Mouse (Mus musculus) forebrain, postnatal 0 days (tissue): Measurements from ENCODE around the gene Plg. TPM values are rescaled to one million over a fixed set of nuclear protein-coding genes. Genes with fewer than 3 reads are reported as not detected.

Experiments
- ATAC-seq: fragments of 200-750 bp; cut with Nextera tagmentation; 2 replicates; pipeline ENCODE4 v1.8.0; 2017; ENCODE audit warnings: mild to moderate bottlenecking, moderate library complexity
- DNase-seq: peaks from one replicate; pipeline ENCODE4 v3.0.0-alpha.2; 2015
- H3K27ac ChIP-seq: fragments of 300-500 bp; sonication (generic); 2 replicates; pipeline ENCODE4 v1.5.1; 2014; ENCODE audit warnings: low read depth, mild to moderate bottlenecking, antibody characterized with exemption, low read length, moderate library complexity, mixed read lengths
- H3K27me3 ChIP-seq: fragments of 300-500 bp; sonication (generic); 2 replicates; pipeline ENCODE4 v1.6.1; 2014; ENCODE audit warnings: mild to moderate bottlenecking, low read length, mixed read lengths; ENCODE audit not compliant: insufficient read depth
- H3K36me3 ChIP-seq: fragments of 300-500 bp; sonication (generic); 2 replicates; pipeline ENCODE4 v1.6.1; 2014; ENCODE audit warnings: mild to moderate bottlenecking, moderate library complexity; ENCODE audit not compliant: insufficient read depth
- H3K4me1 ChIP-seq: fragments of 300-500 bp; sonication (generic); 2 replicates; pipeline ENCODE4 v1.6.1; 2014; ENCODE audit warnings: antibody characterized with exemption; ENCODE audit not compliant: insufficient read depth
- H3K4me2 ChIP-seq: fragments of 300-500 bp; sonication (generic); 2 replicates; pipeline ENCODE4 v1.6.1; 2014; ENCODE audit warnings: low read depth, mild to moderate bottlenecking, moderate library complexity
- H3K4me3 ChIP-seq: fragments of 300-500 bp; sonication (generic); 2 replicates; pipeline ENCODE4 v1.5.1; 2014; ENCODE audit warnings: low read depth, low read length, mixed read lengths
- H3K9ac ChIP-seq: fragments of 300-500 bp; sonication (generic); 2 replicates; pipeline ENCODE4 v1.6.1; 2014; ENCODE audit warnings: mild to moderate bottlenecking
- H3K9me3 ChIP-seq: fragments of 300-500 bp; sonication (generic); 2 replicates; pipeline ENCODE4 v1.6.1; 2016; ENCODE audit warnings: low read length
- CTCF ChIP-seq: sonication (generic); IDR thresholded peaks from 2 replicates; pipeline ENCODE4 v1.5.1; 2016; ENCODE audit warnings: antibody characterized with exemption, control low read depth, low read depth
- WGBS: fragments of 180-500 bp; shearing (Covaris S2); extraction: QIAGEN DNeasy Blood & Tissue Kit; methylation state at CpG from one replicate; pipeline ENCODE4 v1.1.7; 2014; 5-methylcytosine and 5-hydroxymethylcytosine counted together
- polyA plus RNA-seq: library from polyadenylated mRNA; unstranded; fragments of >200 nt; fragmentation: Nextera tagmentation; extraction: Ambion mirVana; gene quantifications from 2 replicates; pipeline ENCODE4 v1.2.1, GENCODE M21; 2015
- total RNA-seq: library from RNA; depleted of rRNA; stranded (reverse); fragments of >200 nt; gene quantifications from 2 replicates; pipeline ENCODE4 v1.2.3, GENCODE M21; 2014

The Plg gene
- total and polyA plus RNA-seq, 2 experiments from 2014 or later, result 0.19 TPM; not detected in 1

DNA sequence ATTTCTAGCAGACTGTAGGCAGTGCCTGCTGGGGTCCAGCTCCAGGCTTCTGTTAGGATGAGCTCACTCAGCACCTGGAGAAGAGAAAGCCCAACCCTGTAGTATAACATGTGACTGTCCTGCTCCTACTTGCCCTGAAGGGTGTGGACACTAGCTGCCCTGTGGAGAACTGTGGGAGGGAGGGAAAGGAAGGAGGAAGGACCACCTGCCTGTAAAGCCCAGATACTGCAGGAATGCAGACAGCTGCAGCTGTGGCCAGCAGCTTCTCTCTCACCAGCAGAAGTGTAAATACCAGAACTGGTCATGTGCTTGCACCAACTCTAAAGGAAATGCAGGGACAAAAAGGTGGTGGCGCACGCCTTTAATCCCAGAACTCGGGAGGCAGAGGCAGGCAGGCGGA, 8.1 kb upstream of the Plg start:
- Histone ChIP-seq H3K9me3 (no peaks in the 10 kb centered on the region), H3K36me3 (no peaks in the 10 kb centered on the region), H3K4me2 (no peak overlapping the region), H3K27me3 (no peaks in the 10 kb centered on the region), H3K27ac (no peak overlapping the region), H3K4me3 (no peak overlapping the region), H3K4me1 (no peaks in the 10 kb centered on the region), H3K9ac (no peak overlapping the region)
- no peak for TF ChIP-seq CTCF
- ATAC-seq (no peak), DNase-seq (no peak)
- 84% methylated on average over 4 of the region's 4 CpGs for WGBS

DNA sequence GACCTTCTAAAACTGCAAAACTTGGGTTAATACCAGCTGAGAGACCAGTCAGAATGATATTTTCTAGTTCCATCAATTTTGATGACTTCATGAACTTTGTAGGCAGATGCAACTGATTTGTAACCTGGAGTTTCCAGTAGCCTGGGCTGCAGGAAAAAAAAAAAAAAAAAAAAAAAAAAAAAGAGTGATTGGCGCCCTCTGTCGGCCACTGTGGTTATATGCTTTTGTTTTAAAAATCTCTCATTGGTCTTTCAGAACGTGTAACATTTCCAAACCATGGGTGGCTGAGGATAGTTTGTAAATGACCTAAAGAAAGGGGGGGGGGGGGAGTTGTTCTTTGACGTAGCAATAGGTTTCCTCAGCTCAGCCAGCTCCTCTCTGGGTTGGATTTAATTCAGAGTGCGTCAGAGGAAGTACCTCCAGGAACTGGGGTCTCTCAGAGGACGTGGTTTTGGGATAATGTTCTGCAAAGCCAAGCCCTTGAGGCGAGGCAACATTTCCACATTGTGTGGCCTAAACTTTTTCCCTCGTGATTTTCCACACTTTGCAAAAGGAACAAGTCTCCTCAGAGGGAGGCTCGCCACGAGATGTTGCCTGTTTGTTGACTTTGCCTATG, 7.0 kb upstream of the Plg start:
- H3K27ac ChIP-seq, result no peak overlapping the region
- no peaks in the 10 kb centered on the region for H3K9me3 ChIP-seq
- no peak overlapping the region for H3K4me3 ChIP-seq
- H3K9ac ChIP-seq, result no peak overlapping the region
- 38% methylated on average over 10 of the region's 10 CpGs for WGBS
- ATAC-seq, result no peak
- no peaks in the 10 kb centered on the region for H3K27me3 ChIP-seq
- no peaks in the 10 kb centered on the region for H3K4me1 ChIP-seq
- DNase-seq, result peak; percentile 66
- TF ChIP-seq CTCF, result peak; percentile 62
- no peaks in the 10 kb centered on the region for H3K36me3 ChIP-seq
- H3K4me2 ChIP-seq, result peak overlapping the region; percentile 19; the same call in 1 of the 2 replicates

DNA sequence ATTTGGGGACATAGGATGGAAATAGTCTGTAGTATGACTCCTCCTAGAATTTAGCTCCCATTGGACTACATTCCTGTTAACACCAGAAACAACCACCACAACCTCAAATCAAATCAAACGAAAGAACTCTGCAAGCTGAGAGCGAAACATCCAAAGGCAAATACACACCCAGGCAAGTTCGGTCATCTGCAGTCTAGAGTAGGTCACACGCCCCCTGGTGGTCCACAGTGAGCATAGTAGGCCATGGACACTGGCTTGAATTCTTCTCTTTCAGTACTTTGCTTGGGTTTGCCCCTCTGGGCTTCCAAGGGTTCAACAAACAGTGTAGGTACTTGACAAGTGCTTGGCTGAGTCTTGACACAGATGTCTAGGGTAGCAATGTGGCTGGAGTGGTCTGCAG, 6.4 kb upstream of the Plg start:
- Histone ChIP-seq H3K36me3 (no peaks in the 10 kb centered on the region), H3K9me3 (no peaks in the 10 kb centered on the region), H3K9ac (no peak overlapping the region), H3K4me1 (no peaks in the 10 kb centered on the region), H3K27me3 (no peaks in the 10 kb centered on the region), H3K4me3 (no peak overlapping the region), H3K27ac (no peak overlapping the region), H3K4me2 (0 out of 2 replicates have a peak overlapping the region, but pooled peaks have one; percentile 19)
- 26% methylated on average over 4 of the region's 4 CpGs for WGBS
- ATAC-seq (peak; percentile 60; the same call in 1 of the 2 replicates), DNase-seq (peak; percentile 72)
- peak; percentile 89 for TF ChIP-seq CTCF

DNA sequence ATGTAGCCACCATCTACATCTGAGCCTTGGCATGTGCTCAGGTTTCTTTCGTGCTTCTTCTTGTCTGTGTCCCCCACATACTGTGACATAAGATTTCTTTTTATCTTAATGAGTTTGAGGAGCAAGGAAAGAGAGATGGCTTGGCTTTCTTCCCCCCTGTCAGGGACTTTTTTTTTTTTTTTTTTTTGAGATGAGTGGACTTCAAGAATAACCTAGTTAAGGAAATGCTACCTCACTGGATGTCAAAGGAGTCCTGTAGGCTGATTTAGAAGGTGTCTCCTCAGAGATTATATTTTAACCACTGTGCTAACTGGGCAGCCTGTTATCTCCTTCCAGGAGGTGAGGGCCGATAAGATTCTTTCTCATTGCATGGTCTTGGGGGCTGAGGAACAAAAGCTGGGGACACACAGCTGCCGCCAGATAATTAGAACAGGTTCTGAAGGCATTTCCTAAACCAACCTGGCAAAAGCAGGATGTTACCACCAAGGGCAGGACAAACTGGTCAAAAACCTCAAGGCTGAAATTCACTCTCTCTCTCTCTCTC, 4.7 kb upstream of the Plg start:
- 68% methylated on average over 3 of the region's 3 CpGs for WGBS
- H3K4me3 ChIP-seq, result no peak overlapping the region
- H3K27ac ChIP-seq, result no peak overlapping the region
- H3K4me1 ChIP-seq, result no peaks in the 10 kb centered on the region
- no peaks in the 10 kb centered on the region for H3K36me3 ChIP-seq
- DNase-seq, result no peak
- no peaks in the 10 kb centered on the region for H3K9me3 ChIP-seq
- H3K27me3 ChIP-seq, result no peaks in the 10 kb centered on the region
- H3K9ac ChIP-seq, result no peak overlapping the region
- H3K4me2 ChIP-seq, result no peak overlapping the region
- no peak for ATAC-seq
- TF ChIP-seq CTCF, result no peak

DNA sequence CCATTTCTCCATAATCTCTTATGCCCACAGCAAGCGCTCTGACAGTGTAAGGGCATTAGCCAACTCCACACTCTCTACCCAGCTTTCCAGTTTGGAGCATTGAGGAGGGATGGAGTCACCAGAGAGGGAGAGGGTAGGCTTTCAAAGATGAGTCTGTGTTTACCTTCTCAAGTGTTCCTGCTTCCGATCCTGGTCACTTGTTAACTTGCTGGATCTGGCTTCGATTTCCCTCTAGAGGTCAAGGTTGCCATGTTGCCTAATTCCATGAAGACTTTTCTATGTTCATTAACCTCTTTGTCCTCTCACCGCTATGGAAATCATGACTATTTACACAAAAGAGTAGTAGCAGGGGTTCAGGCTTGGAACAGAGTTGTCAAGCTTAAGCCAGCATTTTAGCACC, 1.9 kb downstream of the Plg start:
- H3K4me1 ChIP-seq, result no peaks in the 10 kb centered on the region
- H3K27ac ChIP-seq, result no peak overlapping the region
- H3K9me3 ChIP-seq, result no peaks in the 10 kb centered on the region
- TF ChIP-seq CTCF, result no peak
- H3K9ac ChIP-seq, result no peak overlapping the region
- H3K4me3 ChIP-seq, result no peak overlapping the region
- no peak for ATAC-seq
- WGBS, result 91% methylated on average over 4 of the region's 4 CpGs
- H3K27me3 ChIP-seq, result no peaks in the 10 kb centered on the region
- DNase-seq, result no peak
- no peaks in the 10 kb centered on the region for H3K36me3 ChIP-seq
- H3K4me2 ChIP-seq, result no peak overlapping the region

DNA sequence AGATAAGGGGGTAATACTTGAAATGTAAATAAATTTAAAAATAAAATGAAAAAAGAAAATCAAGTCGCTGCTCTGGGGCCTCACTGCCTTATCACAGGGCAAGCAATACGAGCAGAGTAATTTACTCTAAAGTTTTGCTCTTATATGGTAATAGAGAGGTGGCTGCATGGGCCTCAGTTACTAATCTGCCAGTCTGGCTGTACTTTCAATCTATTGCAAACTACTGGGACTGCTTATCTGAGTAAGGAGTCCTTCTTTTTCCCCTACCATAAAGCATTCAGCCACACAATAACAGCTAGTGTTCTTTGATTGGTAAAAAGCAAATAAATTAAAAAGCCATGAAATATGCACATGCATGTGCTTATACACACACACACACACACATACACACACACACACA, 3.2 kb downstream of the Plg start:
- Histone ChIP-seq H3K4me3 (no peak overlapping the region), H3K27ac (no peak overlapping the region), H3K27me3 (no peaks in the 10 kb centered on the region), H3K4me2 (no peak overlapping the region), H3K9me3 (no peaks in the 10 kb centered on the region), H3K4me1 (no peaks in the 10 kb centered on the region), H3K9ac (no peak overlapping the region), H3K36me3 (no peaks in the 10 kb centered on the region)
- ATAC-seq (no peak), DNase-seq (no peak)
- WGBS, result 85% methylated on average over 2 of the region's 2 CpGs
- TF ChIP-seq CTCF, result no peak

DNA sequence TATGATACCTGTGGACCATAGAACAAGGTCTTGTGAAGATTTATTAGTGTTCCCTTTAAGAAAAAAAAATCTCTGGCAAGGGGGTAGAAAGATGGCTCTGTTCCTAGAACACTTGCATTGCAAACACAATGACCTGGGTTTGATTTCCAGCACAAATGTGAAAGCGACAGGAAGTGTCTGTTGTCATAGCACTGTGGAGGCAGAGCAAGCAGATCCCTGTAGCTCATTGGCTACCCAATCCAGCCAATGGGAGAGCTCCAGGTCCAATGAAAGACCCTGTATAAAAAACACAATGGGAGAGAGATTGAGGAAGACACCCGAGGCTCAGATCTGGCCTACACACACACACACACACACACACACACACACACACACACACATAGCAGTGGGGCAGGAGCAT, 4.1 kb downstream of the Plg start:
- DNase-seq, result peak; percentile 41
- ATAC-seq, result peak; percentile 93
- 10% methylated on average over 2 of the region's 2 CpGs for WGBS
- no peaks in the 10 kb centered on the region for H3K36me3 ChIP-seq
- H3K4me3 ChIP-seq, result no peak overlapping the region
- H3K27me3 ChIP-seq, result no peaks in the 10 kb centered on the region
- no peaks in the 10 kb centered on the region for H3K9me3 ChIP-seq
- no peak overlapping the region for H3K4me2 ChIP-seq
- TF ChIP-seq CTCF, result no peak
- H3K9ac ChIP-seq, result no peak overlapping the region
- H3K4me1 ChIP-seq, result no peaks in the 10 kb centered on the region
- H3K27ac ChIP-seq, result no peak overlapping the region
